Mouse (Mus musculus): ENCODE results near the gene Auts2.

DNA sequence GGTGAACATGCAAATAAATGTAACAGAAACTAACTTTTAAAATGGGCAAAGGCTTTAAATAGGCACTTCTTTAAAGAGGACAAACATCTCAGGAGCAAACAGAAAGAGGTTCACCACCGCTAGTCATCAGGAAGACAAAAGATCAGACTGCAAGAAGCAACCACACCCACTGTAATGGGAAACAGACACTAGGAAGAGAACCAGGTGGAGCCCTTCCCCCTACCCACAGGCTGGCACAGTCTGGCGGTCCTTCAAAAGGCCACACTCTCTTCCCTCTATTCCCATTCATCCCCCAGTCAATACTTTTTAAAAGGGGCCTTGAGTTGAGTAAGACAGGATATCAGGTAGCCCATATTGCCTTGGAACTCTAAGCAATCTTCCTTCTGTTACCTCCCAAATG is 1052.3 kb downstream of the Auts2 start:
- TF ChIP-seq CTCF (IDR thresholded peaks at IDR 0.05; ENCODE audit: extremely low read depth, insufficient read length, insufficient replicate concordance, low read depth, low read length) (no peak), POLR2A (IDR thresholded peaks at IDR 0.05; ENCODE audit: low read depth, low read length) (no peak)

Data from small intestine, adult 2 months (tissue).